Mouse (Mus musculus): ENCODE data around the gene Evi2b. TPM values are rescaled to one million over a fixed set of nuclear protein-coding genes. Genes with fewer than 3 reads are reported as not detected.

Evi2b gene
- total RNA-seq (2023; ENCODE audit: inconsistent age) = 132 to 160 TPM (median 159 TPM) in 4 replicates

GRCm38 (mm10) chr11:79523560-79524309 is at the start of gene Evi2b:
Gene Evi2b, minus strand, starts transcription at chr11:79523762.

DNA sequence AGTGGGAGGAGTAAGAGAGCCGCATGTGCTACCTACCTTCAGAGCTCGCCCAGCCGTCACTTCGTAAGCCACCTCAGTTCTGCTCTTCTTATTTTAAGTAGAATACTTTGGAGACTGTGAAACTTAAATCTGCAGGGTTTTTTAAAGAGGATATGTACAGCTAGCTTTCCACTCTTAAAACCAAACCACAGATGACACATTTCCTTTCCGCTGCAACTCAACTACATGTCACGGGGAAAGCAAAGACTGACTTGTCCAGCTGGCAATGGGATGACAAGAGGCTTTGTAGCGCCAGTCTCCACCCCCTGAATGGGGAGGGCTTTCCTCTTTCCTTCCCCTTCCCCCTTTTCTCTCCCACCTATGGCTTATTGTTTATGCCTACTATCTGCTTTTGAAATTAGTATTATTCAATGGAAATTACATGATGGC is 6.8 kb upstream of the Evi2b start, which contains the start of the genes Evi2 and Evi2a:
Gene Evi2, minus strand, starts transcription at position 257 of the 429 bp plus-strand sequence.
Gene Evi2a, minus strand, starts transcription at position 277 of the 429 bp plus-strand sequence.

DNA sequence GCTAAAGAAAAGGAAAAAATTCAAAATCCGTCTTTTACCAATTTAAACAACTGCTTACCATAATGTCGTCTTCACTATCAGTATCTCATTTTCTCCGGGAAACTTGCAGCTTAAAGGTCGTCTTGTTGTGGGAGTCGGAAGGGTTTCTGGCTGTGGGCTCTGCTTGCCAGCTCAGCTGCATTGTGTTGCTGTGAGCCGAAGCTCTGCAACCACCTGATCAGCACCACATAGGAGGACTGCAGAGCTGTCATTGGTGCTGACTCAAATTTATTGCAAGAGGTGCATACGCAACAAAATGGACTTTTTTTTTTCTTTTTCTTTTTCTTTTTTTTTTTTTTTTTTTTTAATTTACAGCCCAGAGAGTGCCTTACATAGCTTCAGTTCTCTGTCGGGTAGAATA is 19.7 kb downstream of the Evi2b start, which contains the start of gene Omg:
Gene Omg, minus strand, starts transcription at position 240 of the 400 bp plus-strand sequence.

Other genes with a start within 250 kb of the Evi2b start
- 1.5 to 3.8 TPM (median 2.8 TPM) in 4 replicates for gene Gm9964, start 226.9 kb downstream of the Evi2b start, total RNA-seq (2023; ENCODE audit: inconsistent age)
- gene Nf1, start 184.1 kb downstream of the Evi2b start, total RNA-seq (2023; ENCODE audit: inconsistent age) = 24.6 to 37.2 TPM (median 30.0 TPM) in 4 replicates
- 0.51 to 0.64 TPM in 2 of 4 replicates, not detected in the others for gene Omg, start 19.7 kb downstream of the Evi2b start, total RNA-seq (2023; ENCODE audit: inconsistent age)
- gene Evi2, start 6.8 kb upstream of the Evi2b start, total RNA-seq (2023; ENCODE audit: inconsistent age) = 5.7 to 9.6 TPM (median 8.0 TPM) in 4 replicates
- gene Evi2a, start 6.8 kb upstream of the Evi2b start, total RNA-seq (2023; ENCODE audit: inconsistent age) = 56.1 to 75.4 TPM (median 65.3 TPM) in 4 replicates
- gene Rab11fip4, start 67.5 kb upstream of the Evi2b start, total RNA-seq (2023; ENCODE audit: inconsistent age) = 0.58 to 1.4 TPM (median 1.0 TPM) in 4 replicates